Mouse (Mus musculus): ENCODE data around the gene Csnk2b. TPM values are rescaled to one million over a fixed set of nuclear protein-coding genes. Genes with fewer than 3 reads are reported as not detected.

The Csnk2b gene
- polyA plus RNA-seq, 1 experiment from 2014 or later = 200 TPM

DNA sequence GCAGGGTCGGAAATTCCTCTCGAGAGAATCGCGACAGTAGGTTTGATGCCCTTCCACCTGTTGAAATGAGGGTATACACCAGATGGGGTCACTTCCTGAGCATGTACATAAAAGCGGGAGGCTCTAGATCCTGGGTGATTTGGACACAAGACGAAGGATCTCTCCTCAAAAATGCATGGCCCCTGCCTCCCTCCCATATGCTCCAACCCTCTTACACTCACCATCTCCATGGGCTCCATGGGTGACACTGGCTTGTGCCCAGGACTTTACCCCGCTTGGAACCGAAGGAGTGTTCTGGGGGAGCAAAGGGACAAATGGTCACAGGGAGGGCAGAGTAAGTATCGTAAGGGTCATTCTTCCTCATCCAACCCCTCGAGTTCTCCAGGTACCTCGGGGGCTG lies 39.6 kb upstream of the Csnk2b start:
- Histone ChIP-seq H3K9ac (no peak overlapping the region), H3K36me3 (peaks cover 53% of the 10 kb centered on the region), H3K4me2 (no peak overlapping the region), H3K4me1 (replicated peaks) (peaks cover 28% of the 10 kb centered on the region), H3K27ac (no peak overlapping the region), H3K4me3 (no peak overlapping the region), H3K9me3 (replicated peaks) (no peaks in the 10 kb centered on the region), H3K27me3 (no peaks in the 10 kb centered on the region)
- ATAC-seq (replicated peaks; ENCODE audit: insufficient number of reproducible peaks, insufficient read depth, low FRiP score, low read depth) = no peak
- WGBS = 73% methylated on average over 11 of the region's 11 CpGs

DNA sequence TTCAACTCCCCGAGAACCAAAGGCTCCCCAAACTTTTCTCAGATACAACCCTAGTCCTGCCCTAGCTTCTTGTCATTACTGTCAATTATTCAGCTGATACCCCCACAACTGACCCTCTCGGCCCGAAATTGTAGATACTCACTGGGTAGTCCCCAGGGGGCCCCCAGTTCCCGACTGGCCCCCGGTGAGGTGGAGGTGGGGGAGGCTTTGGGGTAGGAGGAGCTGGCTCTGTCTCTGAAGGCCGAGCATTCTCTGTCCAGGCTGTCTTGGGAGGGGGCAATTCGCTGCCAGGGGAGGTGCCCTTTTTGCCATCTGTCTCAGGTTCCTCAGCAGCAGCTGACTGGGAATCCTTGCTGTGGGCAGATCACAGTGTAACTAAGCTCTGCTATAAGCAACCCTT lies 37.8 kb upstream of the Csnk2b start:
- H3K4me3 ChIP-seq = no peak overlapping the region
- ATAC-seq (replicated peaks; ENCODE audit: insufficient number of reproducible peaks, insufficient read depth, low FRiP score, low read depth) = no peak
- WGBS = 84% methylated on average over 7 of the region's 7 CpGs

GRCm38 (mm10) chr17:35158850-35159593 lies 37.2 kb upstream of the Csnk2b start:
- H3K4me2 ChIP-seq = no peak overlapping the region
- no peak overlapping the region for H3K27ac ChIP-seq
- H3K27me3 ChIP-seq = no peaks in the 10 kb centered on the region
- no peak overlapping the region for H3K9ac ChIP-seq
- ATAC-seq (replicated peaks; ENCODE audit: insufficient number of reproducible peaks, insufficient read depth, low FRiP score, low read depth) = no peak
- no peak overlapping the region for H3K4me3 ChIP-seq
- H3K4me1 ChIP-seq (replicated peaks) = peaks cover 20% of the 10 kb centered on the region
- H3K9me3 ChIP-seq (replicated peaks) = no peaks in the 10 kb centered on the region
- 88% methylated on average over 16 of the region's 16 CpGs for whole genome bisulfite sequencing
- peaks cover 77% of the 10 kb centered on the region for H3K36me3 ChIP-seq

More for the DNA sequence above, 37.8 kb upstream of the Csnk2b start:
- peaks cover 20% of the 10 kb centered on the region for H3K4me1 ChIP-seq (replicated peaks)
- no peaks in the 10 kb centered on the region for H3K9me3 ChIP-seq (replicated peaks)
- H3K27me3 ChIP-seq = no peaks in the 10 kb centered on the region
- peaks cover 71% of the 10 kb centered on the region for H3K36me3 ChIP-seq
- no peak overlapping the region for H3K9ac ChIP-seq
- no peak overlapping the region for H3K4me2 ChIP-seq
- no peak overlapping the region for H3K27ac ChIP-seq

DNA sequence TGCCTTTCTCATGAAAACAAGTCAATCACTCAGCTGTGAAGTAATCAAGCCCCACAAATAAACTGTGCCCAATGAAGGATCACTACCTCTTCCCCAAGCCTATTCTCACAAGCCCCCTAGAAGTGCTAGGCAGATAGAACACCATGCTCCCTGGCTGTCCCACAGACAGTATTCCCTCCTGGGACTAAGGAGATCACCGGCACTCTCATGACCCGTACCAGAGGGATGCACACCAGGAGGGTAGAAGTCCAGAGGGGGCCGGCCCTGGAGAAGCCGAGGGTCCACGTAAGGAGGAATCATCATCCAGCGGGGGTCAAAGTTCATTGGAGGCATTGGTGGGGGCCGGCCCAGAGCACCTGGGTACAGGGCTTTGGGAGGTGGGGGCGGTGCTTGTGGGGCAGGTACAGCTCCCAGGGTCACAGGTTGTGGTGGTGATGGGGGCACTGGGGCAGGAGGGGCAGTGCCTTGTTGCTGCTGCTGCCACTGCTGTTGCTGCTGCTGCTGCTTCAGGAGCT lies 35.9 kb upstream of the Csnk2b start:
- ATAC-seq (replicated peaks; ENCODE audit: insufficient number of reproducible peaks, insufficient read depth, low FRiP score, low read depth) = no peak
- WGBS = 92% methylated on average over 8 of the region's 8 CpGs
- H3K4me2 ChIP-seq = no peak overlapping the region
- H3K4me1 ChIP-seq (replicated peaks) = peaks cover 11% of the 10 kb centered on the region
- H3K9me3 ChIP-seq (replicated peaks) = no peaks in the 10 kb centered on the region
- H3K27me3 ChIP-seq = no peaks in the 10 kb centered on the region
- H3K27ac ChIP-seq = no peak overlapping the region
- no peak overlapping the region for H3K4me3 ChIP-seq
- peaks cover 90% of the 10 kb centered on the region for H3K36me3 ChIP-seq
- no peak overlapping the region; the same call in 1 of the 2 replicates for H3K9ac ChIP-seq

GRCm38 (mm10) chr17:35157254-35157653 lies 35.4 kb upstream of the Csnk2b start:
- no peaks in the 10 kb centered on the region for H3K27me3 ChIP-seq
- H3K36me3 ChIP-seq = peaks cover 95% of the 10 kb centered on the region
- no peak overlapping the region for H3K27ac ChIP-seq
- no peaks in the 10 kb centered on the region for H3K9me3 ChIP-seq (replicated peaks)
- 93% methylated on average over 8 of the region's 8 CpGs for WGBS
- no peak overlapping the region for H3K4me3 ChIP-seq
- ATAC-seq (replicated peaks; ENCODE audit: insufficient number of reproducible peaks, insufficient read depth, low FRiP score, low read depth) = no peak
- no peak overlapping the region for H3K4me2 ChIP-seq
- H3K4me1 ChIP-seq (replicated peaks) = peaks cover 7% of the 10 kb centered on the region
- H3K9ac ChIP-seq = no peak overlapping the region

DNA sequence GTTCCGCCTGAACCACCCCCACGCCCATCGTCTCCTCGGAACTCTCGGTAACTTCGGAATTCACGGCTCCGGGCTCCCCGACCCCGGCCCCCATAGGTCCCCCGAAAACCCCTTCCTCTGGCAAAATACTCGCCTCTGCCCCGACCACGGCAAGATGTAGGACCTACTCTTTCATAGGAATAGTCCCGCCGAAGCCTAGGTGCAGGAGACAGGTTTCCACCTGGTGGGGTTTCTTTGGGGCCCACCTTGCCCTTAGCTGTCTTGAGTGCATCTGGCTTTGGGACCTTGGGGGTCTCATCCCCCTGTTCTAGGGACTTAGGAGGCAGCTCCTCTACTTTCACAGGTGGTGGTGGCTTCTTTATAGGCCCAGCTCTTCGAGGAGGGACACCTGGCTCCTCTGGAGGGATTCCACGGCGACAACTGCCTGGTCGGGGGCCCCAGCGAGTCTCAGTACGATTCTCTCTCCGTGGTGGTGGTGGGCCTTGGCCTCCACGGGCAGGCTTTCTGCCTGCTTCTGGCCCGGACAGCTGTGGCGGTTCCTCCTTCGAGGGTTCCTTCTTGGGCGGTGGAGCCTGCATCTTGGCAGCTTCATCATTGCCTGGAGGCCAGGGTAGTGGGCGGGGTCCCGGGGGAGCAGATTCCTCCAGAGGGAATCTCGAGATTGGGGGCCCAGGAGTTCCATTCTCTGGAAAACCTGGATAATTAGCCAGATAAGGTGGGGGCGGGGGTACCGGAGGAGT lies 34.8 kb upstream of the Csnk2b start:
- WGBS = 85% methylated on average over 33 of the region's 33 CpGs
- Histone ChIP-seq H3K9ac (no peak overlapping the region), H3K36me3 (peaks cover 100% of the 10 kb centered on the region), H3K27me3 (no peaks in the 10 kb centered on the region), H3K4me1 (replicated peaks) (0 out of 2 replicates have a peak, but pooled peaks cover 2% of the 10 kb centered on the region), H3K9me3 (replicated peaks) (no peaks in the 10 kb centered on the region), H3K4me3 (no peak overlapping the region), H3K4me2 (no peak overlapping the region), H3K27ac (no peak overlapping the region)
- no peak for ATAC-seq (replicated peaks; ENCODE audit: insufficient number of reproducible peaks, insufficient read depth, low FRiP score, low read depth)

DNA sequence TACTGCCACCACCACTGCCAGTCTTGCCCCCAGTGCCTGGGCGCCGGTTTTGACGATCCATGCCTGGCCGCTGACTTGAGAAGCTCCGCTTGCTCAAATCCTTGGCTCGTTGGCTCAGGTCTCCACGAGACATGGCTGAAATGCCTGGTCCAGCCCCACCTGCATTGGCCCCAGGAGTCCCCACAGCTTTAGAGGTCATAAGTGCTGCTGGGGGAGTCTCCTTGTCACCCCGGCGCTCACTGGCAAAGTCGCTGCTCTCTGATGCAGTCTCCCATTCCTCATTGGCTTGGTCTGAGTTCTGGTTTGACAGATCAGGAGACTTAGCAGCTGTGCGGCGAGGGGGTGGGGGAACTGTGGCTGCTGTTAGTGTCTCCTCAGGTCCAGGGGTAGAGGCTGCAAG lies 33.6 kb upstream of the Csnk2b start:
- H3K27ac ChIP-seq = no peak overlapping the region
- no peaks in the 10 kb centered on the region for H3K9me3 ChIP-seq (replicated peaks)
- no peak overlapping the region for H3K9ac ChIP-seq
- H3K4me2 ChIP-seq = no peak overlapping the region
- H3K4me1 ChIP-seq (replicated peaks) = no peaks in the 10 kb centered on the region
- H3K36me3 ChIP-seq = peaks cover 98% of the 10 kb centered on the region
- H3K4me3 ChIP-seq = no peak overlapping the region
- 86% methylated on average over 12 of the region's 12 CpGs for WGBS
- no peak for ATAC-seq (replicated peaks; ENCODE audit: insufficient number of reproducible peaks, insufficient read depth, low FRiP score, low read depth)
- H3K27me3 ChIP-seq = no peaks in the 10 kb centered on the region

- Histone ChIP-seq H3K36me3 (peaks cover 98% of the 10 kb centered on the region), H3K4me3 (no peak overlapping the region), H3K4me2 (no peak overlapping the region), H3K9ac (no peak overlapping the region), H3K4me1 (replicated peaks) (no peaks in the 10 kb centered on the region), H3K27me3 (no peaks in the 10 kb centered on the region), H3K9me3 (replicated peaks) (no peaks in the 10 kb centered on the region), H3K27ac (no peak overlapping the region)
- no peak for ATAC-seq (replicated peaks; ENCODE audit: insufficient number of reproducible peaks, insufficient read depth, low FRiP score, low read depth)
- 80% methylated on average over 7 of the region's 7 CpGs for WGBS
These were observed 32.8 kb upstream of the Csnk2b start for GRCm38 (mm10) chr17:35154616-35155015.

GRCm38 (mm10) chr17:35153931-35154330 lies 32.1 kb upstream of the Csnk2b start:
- Histone ChIP-seq H3K27ac (no peak overlapping the region), H3K4me3 (no peak overlapping the region), H3K9ac (no peak overlapping the region), H3K36me3 (peaks cover 98% of the 10 kb centered on the region), H3K4me2 (no peak overlapping the region), H3K9me3 (replicated peaks) (no peaks in the 10 kb centered on the region), H3K27me3 (no peaks in the 10 kb centered on the region), H3K4me1 (replicated peaks) (no peaks in the 10 kb centered on the region)
- WGBS = 83% methylated on average over 4 of the region's 4 CpGs
- no peak for ATAC-seq (replicated peaks; ENCODE audit: insufficient number of reproducible peaks, insufficient read depth, low FRiP score, low read depth)

DNA sequence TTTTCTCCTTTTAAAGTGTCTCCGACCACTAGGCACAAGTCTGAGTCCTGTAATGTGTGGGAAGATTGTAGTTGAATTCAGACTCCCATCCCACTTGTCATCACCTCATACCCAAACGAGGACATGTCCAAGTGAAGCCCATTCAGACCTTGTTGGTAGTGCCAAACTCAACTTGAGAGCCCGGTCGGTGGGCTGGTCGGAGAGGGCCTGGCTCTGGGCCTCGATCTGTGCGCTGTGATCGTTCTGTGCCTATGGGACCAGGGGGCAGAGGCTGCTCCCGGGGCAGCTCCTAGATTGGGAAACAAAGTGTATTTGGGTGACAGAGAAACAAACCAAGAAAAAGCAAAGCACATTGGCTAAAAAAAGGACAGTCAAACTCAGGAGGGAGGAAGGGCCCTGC lies 31.2 kb upstream of the Csnk2b start:
- Histone ChIP-seq H3K9me3 (replicated peaks) (no peaks in the 10 kb centered on the region), H3K4me2 (no peak overlapping the region), H3K27me3 (no peaks in the 10 kb centered on the region), H3K36me3 (peaks cover 98% of the 10 kb centered on the region), H3K4me3 (no peak overlapping the region), H3K27ac (no peak overlapping the region), H3K9ac (no peak overlapping the region), H3K4me1 (replicated peaks) (no peaks in the 10 kb centered on the region)
- no peak for ATAC-seq (replicated peaks; ENCODE audit: insufficient number of reproducible peaks, insufficient read depth, low FRiP score, low read depth)
- WGBS = 69% methylated on average over 9 of the region's 9 CpGs

- H3K27ac ChIP-seq = no peak overlapping the region
- H3K4me3 ChIP-seq = no peak overlapping the region
- H3K4me2 ChIP-seq = no peak overlapping the region
- no peaks in the 10 kb centered on the region for H3K9me3 ChIP-seq (replicated peaks)
- H3K4me1 ChIP-seq (replicated peaks) = no peaks in the 10 kb centered on the region
- WGBS = 96% methylated on average over 4 of the region's 4 CpGs
- H3K9ac ChIP-seq = no peak overlapping the region
- ATAC-seq (replicated peaks; ENCODE audit: insufficient number of reproducible peaks, insufficient read depth, low FRiP score, low read depth) = no peak
- peaks cover 98% of the 10 kb centered on the region for H3K36me3 ChIP-seq
- no peaks in the 10 kb centered on the region for H3K27me3 ChIP-seq
These were observed 30.3 kb upstream of the Csnk2b start for GRCm38 (mm10) chr17:35152121-35152520.

Measured in heart, embryonic 15.5 days (tissue).